Mouse (Mus musculus): ENCODE results near the gene Cygb. TPM values are rescaled to one million over a fixed set of nuclear protein-coding genes. Genes with fewer than 3 reads are reported as not detected.

The Cygb gene
- 2.3 and 3.0 TPM in 2 replicates for polyA plus RNA-seq (2014; fragmentation: Nextera tagmentation; extraction: Ambion mirVana)

DNA sequence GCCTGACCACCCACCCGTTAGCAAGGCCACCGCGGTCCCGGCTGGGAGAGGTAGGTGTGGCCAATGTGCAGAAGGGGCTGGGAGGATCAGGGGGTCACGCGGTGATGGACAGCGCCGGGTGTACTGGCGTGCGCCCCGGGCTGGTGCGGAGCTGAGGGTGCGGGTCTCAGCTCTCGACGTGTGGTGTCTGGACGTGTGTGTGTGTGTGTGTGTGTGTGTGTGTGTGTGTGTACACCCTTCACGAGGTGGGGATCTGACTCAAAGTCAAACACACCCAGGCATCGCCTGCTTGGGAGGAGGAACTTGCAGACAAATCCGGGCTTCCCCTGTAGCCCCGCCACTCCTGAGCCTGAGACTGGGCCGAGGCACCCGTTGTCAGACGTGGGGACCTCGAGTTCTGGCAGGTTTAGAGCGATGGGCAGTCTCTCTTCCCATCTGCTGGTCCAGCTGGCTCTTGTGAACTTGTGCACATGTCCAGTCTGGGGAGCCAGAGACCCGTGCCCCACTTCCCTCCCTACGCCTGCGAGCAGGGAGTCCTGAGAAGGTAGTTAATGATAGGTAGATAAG lies at the start of gene Cygb:
Gene Cygb, minus strand, starts transcription at position 59 of the 567 bp plus-strand sequence.
- Histone ChIP-seq H3K4me3 (ENCODE audit: low read depth, low read length) (peak within 1 kb of the TSS; percentile 38), H3K27ac (ENCODE audit: low read depth, low read length) (no peak within 1 kb of the TSS), H3K36me3 (ENCODE audit: control insufficient read depth, insufficient read depth, low read length) (no peaks in the 10 kb centered on the region), H3K4me2 (ENCODE audit: low read depth) (peak within 1 kb of the TSS; percentile 89), H3K27me3 (ENCODE audit: control insufficient read depth, insufficient read depth, low read length) (peaks cover 33% of the 10 kb centered on the region), H3K9ac (ENCODE audit: low read length) (peak within 1 kb of the TSS; percentile 47), H3K4me1 (ENCODE audit: control insufficient read depth, insufficient read depth, low read length) (peaks cover 6% of the 10 kb centered on the region; the same call in 1 of the 2 replicates), H3K9me3 (ENCODE audit: control insufficient read depth, low read length) (no peaks in the 10 kb centered on the region)
- DNase-seq (ENCODE audit: low spot score) (peak; percentile 44), ATAC-seq (ENCODE audit: insufficient read depth, low FRiP score, low TSS enrichment) (no peak)
- 7% methylated on average over 28 of the region's 28 CpGs for WGBS

DNA sequence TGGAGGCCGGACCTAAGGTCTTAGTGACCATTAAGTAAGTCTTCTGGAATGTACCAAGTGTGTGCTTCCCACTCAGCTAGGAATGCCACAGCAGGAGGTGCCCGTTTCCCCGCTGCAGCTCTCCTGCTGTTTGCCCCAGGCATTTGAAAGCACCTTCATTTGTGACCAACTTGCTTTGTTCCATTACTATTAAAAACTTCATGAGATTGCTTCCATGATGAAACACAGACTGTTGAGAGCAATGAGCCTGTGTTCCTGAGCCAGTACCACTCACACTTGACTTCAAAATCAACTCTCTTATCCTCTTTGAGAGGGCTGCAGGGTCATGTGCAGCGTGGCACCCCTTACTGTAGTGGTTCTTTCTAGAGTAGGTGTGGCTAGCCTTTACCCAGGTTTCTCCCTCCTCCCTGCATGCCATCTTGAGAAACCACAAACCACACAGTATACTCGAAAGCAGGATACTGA lies 47.3 kb upstream of the Cygb start:
- no peak overlapping the region for H3K4me3 ChIP-seq (ENCODE audit: low read depth, low read length)
- H3K4me1 ChIP-seq (ENCODE audit: control insufficient read depth, insufficient read depth, low read length), result no peaks in the 10 kb centered on the region
- H3K27ac ChIP-seq (ENCODE audit: low read depth, low read length), result no peak overlapping the region
- ATAC-seq (ENCODE audit: insufficient read depth, low FRiP score, low TSS enrichment) (no peak), DNase-seq (ENCODE audit: low spot score) (no peak)
- H3K4me2 ChIP-seq (ENCODE audit: low read depth), result no peak overlapping the region
- 54% methylated on average over 5 of the region's 5 CpGs for WGBS
- H3K27me3 ChIP-seq (ENCODE audit: control insufficient read depth, insufficient read depth, low read length), result no peaks in the 10 kb centered on the region
- H3K9ac ChIP-seq (ENCODE audit: low read length), result no peak overlapping the region
- no peaks in the 10 kb centered on the region for H3K9me3 ChIP-seq (ENCODE audit: control insufficient read depth, low read length)
- no peaks in the 10 kb centered on the region for H3K36me3 ChIP-seq (ENCODE audit: control insufficient read depth, insufficient read depth, low read length)

- ATAC-seq (ENCODE audit: insufficient read depth, low FRiP score, low TSS enrichment), result no peak
- no peak overlapping the region for H3K4me2 ChIP-seq (ENCODE audit: low read depth)
- no peaks in the 10 kb centered on the region for H3K36me3 ChIP-seq (ENCODE audit: control insufficient read depth, insufficient read depth, low read length)
- DNase-seq (ENCODE audit: low spot score), result no peak
- no peak overlapping the region for H3K4me3 ChIP-seq (ENCODE audit: low read depth, low read length)
- no peak overlapping the region for H3K27ac ChIP-seq (ENCODE audit: low read depth, low read length)
- H3K9ac ChIP-seq (ENCODE audit: low read length), result no peak overlapping the region
- H3K27me3 ChIP-seq (ENCODE audit: control insufficient read depth, insufficient read depth, low read length), result peaks cover 21% of the 10 kb centered on the region
- peaks cover 7% of the 10 kb centered on the region; the same call in 1 of the 2 replicates for H3K4me1 ChIP-seq (ENCODE audit: control insufficient read depth, insufficient read depth, low read length)
- H3K9me3 ChIP-seq (ENCODE audit: control insufficient read depth, low read length), result no peaks in the 10 kb centered on the region
- 56% methylated on average over 9 of the region's 9 CpGs for WGBS
Observed at GRCm38 (mm10) chr11:116697521-116697920, 43.4 kb upstream of the Cygb start.

GRCm38 (mm10) chr11:116696426-116696825 lies 42.3 kb upstream of the Cygb start:
- WGBS, result 87% methylated on average over 4 of the region's 4 CpGs
- DNase-seq (ENCODE audit: low spot score), result no peak
- no peak overlapping the region for H3K4me2 ChIP-seq (ENCODE audit: low read depth)
- H3K27ac ChIP-seq (ENCODE audit: low read depth, low read length), result no peak overlapping the region
- H3K4me3 ChIP-seq (ENCODE audit: low read depth, low read length), result no peak overlapping the region
- no peak overlapping the region for H3K9ac ChIP-seq (ENCODE audit: low read length)
- no peak for ATAC-seq (ENCODE audit: insufficient read depth, low FRiP score, low TSS enrichment)
- peaks cover 7% of the 10 kb centered on the region; the same call in 1 of the 2 replicates for H3K4me1 ChIP-seq (ENCODE audit: control insufficient read depth, insufficient read depth, low read length)
- peaks cover 21% of the 10 kb centered on the region for H3K27me3 ChIP-seq (ENCODE audit: control insufficient read depth, insufficient read depth, low read length)
- H3K36me3 ChIP-seq (ENCODE audit: control insufficient read depth, insufficient read depth, low read length), result no peaks in the 10 kb centered on the region
- no peaks in the 10 kb centered on the region for H3K9me3 ChIP-seq (ENCODE audit: control insufficient read depth, low read length)

DNA sequence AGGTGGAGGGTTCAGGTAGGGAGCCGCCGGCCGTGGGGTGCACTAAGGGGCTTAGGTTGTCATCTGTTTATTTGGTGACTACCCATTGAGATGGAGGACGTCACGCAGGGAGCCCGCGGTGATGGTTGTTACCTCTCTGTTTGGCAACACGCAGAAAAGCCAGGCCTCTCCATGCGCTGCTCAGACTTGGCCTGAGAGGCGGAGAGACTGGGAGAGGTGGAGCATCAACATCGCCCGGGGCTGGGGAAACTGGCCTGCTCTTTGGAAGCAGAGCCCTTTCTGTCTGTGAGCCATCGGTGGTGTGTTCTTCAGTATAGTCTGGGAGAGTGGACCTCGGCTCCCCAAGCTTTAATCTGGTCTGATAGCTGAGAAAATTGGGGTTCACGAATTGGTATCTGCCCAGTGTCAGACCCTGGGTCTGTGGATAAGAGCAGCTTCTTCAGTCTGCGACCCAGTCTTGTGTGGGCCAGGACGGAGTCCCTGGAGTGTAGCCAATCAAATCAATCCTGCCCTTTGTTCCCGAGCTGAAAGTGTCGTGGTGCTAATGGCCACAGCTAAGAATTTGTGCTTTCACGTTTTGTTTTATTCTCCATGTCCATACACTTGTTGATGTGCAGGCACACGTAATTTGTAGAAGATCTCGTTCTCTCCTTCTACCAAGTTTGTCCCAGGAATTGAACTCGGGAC lies 41.2 kb upstream of the Cygb start:
- no peak overlapping the region for H3K9ac ChIP-seq (ENCODE audit: low read length)
- peaks cover 7% of the 10 kb centered on the region; the same call in 1 of the 2 replicates for H3K4me1 ChIP-seq (ENCODE audit: control insufficient read depth, insufficient read depth, low read length)
- ATAC-seq (ENCODE audit: insufficient read depth, low FRiP score, low TSS enrichment) (no peak), DNase-seq (ENCODE audit: low spot score) (peak; percentile 21)
- H3K36me3 ChIP-seq (ENCODE audit: control insufficient read depth, insufficient read depth, low read length), result no peaks in the 10 kb centered on the region
- H3K9me3 ChIP-seq (ENCODE audit: control insufficient read depth, low read length), result no peaks in the 10 kb centered on the region
- H3K4me3 ChIP-seq (ENCODE audit: low read depth, low read length), result no peak overlapping the region
- H3K27ac ChIP-seq (ENCODE audit: low read depth, low read length), result no peak overlapping the region
- H3K4me2 ChIP-seq (ENCODE audit: low read depth), result no peak overlapping the region
- H3K27me3 ChIP-seq (ENCODE audit: control insufficient read depth, insufficient read depth, low read length), result peaks cover 21% of the 10 kb centered on the region
- WGBS, result 25% methylated on average over 23 of the region's 23 CpGs

DNA sequence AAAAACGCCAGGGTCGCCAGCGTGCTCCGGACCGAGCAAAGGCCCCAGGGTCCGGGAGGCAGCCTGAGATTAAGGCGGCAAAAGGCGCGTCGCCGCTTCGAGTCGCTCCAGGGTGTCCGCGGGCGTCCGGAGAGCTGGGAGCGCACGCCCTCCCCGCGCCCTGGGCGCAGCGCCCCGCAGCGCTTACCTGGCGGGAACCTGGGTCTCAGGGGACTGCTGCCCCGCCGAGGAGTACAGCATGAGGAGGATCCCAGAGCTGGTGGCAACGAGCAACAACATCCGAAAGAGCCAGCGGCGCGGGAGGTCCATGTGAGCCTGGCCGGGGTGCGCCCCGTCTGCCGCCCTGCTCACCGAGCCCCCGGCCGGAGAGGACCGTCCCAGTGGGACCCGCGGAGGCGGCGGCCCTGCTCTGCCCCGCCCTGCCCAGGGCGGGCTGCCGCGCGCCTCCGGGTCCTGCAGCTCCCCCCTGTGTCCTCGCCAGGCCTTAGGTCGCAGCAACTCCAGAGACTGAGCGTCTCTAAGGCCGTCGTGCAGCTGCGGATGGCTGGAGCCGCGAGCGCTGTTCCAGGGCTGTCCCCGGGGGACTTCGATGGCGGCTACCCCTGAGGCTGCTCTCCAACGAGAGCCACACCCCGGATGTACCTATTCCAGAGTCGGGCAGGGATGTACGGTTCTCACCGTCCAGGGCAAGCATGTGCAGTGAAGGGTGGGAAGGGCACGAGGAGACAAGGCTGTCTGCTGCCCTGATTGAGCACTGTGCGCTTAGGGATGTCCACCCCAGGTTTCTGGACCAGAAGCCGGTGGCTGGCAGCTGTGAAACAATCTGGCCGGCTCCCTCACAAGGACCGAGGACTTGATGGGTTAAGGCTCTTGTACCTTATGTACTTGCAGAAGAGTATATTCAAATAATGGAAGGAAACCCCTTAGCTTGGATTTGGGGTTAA lies 40.4 kb upstream of the Cygb start:
- no peaks in the 10 kb centered on the region for H3K9me3 ChIP-seq (ENCODE audit: control insufficient read depth, low read length)
- DNase-seq (ENCODE audit: low spot score) (peak; percentile 57), ATAC-seq (ENCODE audit: insufficient read depth, low FRiP score, low TSS enrichment) (no peak)
- peak overlapping the region; percentile 41 for H3K9ac ChIP-seq (ENCODE audit: low read length)
- peak overlapping the region; percentile 63 for H3K4me2 ChIP-seq (ENCODE audit: low read depth)
- H3K27me3 ChIP-seq (ENCODE audit: control insufficient read depth, insufficient read depth, low read length), result peaks cover 21% of the 10 kb centered on the region
- no peaks in the 10 kb centered on the region for H3K36me3 ChIP-seq (ENCODE audit: control insufficient read depth, insufficient read depth, low read length)
- H3K27ac ChIP-seq (ENCODE audit: low read depth, low read length), result no peak overlapping the region
- WGBS, result 3% methylated on average over 58 of the region's 73 CpGs
- peak overlapping the region; percentile 30 for H3K4me3 ChIP-seq (ENCODE audit: low read depth, low read length)
- H3K4me1 ChIP-seq (ENCODE audit: control insufficient read depth, insufficient read depth, low read length), result peaks cover 7% of the 10 kb centered on the region; the same call in 1 of the 2 replicates

- H3K4me3 ChIP-seq (ENCODE audit: low read depth, low read length), result peak overlapping the region; percentile 30
- H3K4me1 ChIP-seq (ENCODE audit: control insufficient read depth, insufficient read depth, low read length), result peaks cover 7% of the 10 kb centered on the region; the same call in 1 of the 2 replicates
- peak overlapping the region; percentile 63 for H3K4me2 ChIP-seq (ENCODE audit: low read depth)
- 43% methylated on average over 4 of the region's 4 CpGs for WGBS
- peaks cover 21% of the 10 kb centered on the region for H3K27me3 ChIP-seq (ENCODE audit: control insufficient read depth, insufficient read depth, low read length)
- H3K9ac ChIP-seq (ENCODE audit: low read length), result no peak overlapping the region
- H3K36me3 ChIP-seq (ENCODE audit: control insufficient read depth, insufficient read depth, low read length), result no peaks in the 10 kb centered on the region
- no peak for DNase-seq (ENCODE audit: low spot score)
- no peak overlapping the region for H3K27ac ChIP-seq (ENCODE audit: low read depth, low read length)
- no peak for ATAC-seq (ENCODE audit: insufficient read depth, low FRiP score, low TSS enrichment)
- H3K9me3 ChIP-seq (ENCODE audit: control insufficient read depth, low read length), result no peaks in the 10 kb centered on the region
Observed at GRCm38 (mm10) chr11:116693899-116694249, 39.8 kb upstream of the Cygb start.

DNA sequence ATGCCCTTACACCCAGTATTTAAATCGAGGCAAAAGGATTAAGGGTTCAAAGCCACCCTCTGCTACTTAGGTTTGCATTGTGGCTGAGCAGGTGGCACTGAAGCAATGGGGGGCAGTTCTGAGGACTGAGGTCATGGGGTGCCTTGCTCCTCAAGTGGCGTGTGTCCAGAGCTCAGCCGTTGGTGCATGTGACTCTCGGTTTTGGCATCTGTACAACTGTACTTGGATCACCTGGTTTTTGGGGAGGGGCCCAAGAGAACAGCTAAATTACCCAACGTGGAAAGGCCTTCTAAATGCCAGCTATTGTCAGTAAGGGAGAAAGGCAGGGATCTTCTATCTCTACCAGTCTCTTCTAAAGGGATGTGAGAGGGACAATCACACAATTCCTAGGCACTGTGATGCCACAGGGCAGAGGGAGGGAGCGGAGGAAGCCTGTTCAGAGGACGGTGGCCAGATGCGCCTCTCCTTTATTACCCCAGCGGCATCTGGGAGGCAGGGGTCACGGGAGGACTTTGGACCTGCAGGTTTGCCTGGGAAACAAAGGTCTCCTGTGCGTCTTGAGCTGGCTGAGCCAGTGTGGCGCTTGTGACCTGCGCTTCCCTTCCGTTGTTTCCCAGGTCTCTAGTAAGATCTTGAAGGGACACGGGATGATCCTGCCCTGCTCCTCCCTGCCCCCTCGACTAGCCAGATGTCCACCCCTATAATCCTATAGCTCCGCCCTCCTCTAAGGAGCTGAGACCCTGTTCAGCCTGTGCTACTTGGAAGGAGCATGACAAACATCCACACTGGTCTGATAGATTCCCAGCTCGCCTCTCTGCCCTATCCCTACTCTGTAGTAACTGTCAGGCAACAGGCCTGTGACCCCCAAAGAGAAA lies 36.8 kb upstream of the Cygb start:
- Histone ChIP-seq H3K9ac (ENCODE audit: low read length) (no peak overlapping the region), H3K27me3 (ENCODE audit: control insufficient read depth, insufficient read depth, low read length) (peaks cover 21% of the 10 kb centered on the region), H3K27ac (ENCODE audit: low read depth, low read length) (no peak overlapping the region), H3K9me3 (ENCODE audit: control insufficient read depth, low read length) (no peaks in the 10 kb centered on the region), H3K4me1 (ENCODE audit: control insufficient read depth, insufficient read depth, low read length) (peaks cover 7% of the 10 kb centered on the region; the same call in 1 of the 2 replicates), H3K4me3 (ENCODE audit: low read depth, low read length) (no peak overlapping the region), H3K36me3 (ENCODE audit: control insufficient read depth, insufficient read depth, low read length) (no peaks in the 10 kb centered on the region), H3K4me2 (ENCODE audit: low read depth) (no peak overlapping the region)
- DNase-seq (ENCODE audit: low spot score) (no peak), ATAC-seq (ENCODE audit: insufficient read depth, low FRiP score, low TSS enrichment) (no peak)
- WGBS, result 46% methylated on average over 18 of the region's 18 CpGs

Data from neural tube, embryonic 11.5 days (tissue).